Mouse (Mus musculus) C2C12 (cell line): ENCODE data around the gene Sardh. TPM values are rescaled to one million over a fixed set of nuclear protein-coding genes. Genes with fewer than 3 reads are reported as not detected.

Experiments
- H3K27me3 ChIP-seq: one replicate; pipeline ENCODE4 v1.6.1; 2011; ENCODE audit not compliant: control insufficient read depth, insufficient read depth, insufficient read length
- H3K36me3 ChIP-seq: one replicate; pipeline ENCODE4 v1.6.1; 2011; ENCODE audit not compliant: control insufficient read depth, insufficient read depth
- H3K4me3 ChIP-seq: one replicate; pipeline ENCODE4 v1.5.1; 2011; ENCODE audit warnings: mild to moderate bottlenecking, control low read depth; ENCODE audit not compliant: poor library complexity, insufficient read depth, severe bottlenecking
- H3K79me2 ChIP-seq: one replicate; pipeline ENCODE4 v1.6.1; 2011; ENCODE audit not compliant: control insufficient read depth, insufficient read depth
- H3K79me3 ChIP-seq: one replicate; pipeline ENCODE4 v1.6.1; 2011; ENCODE audit warnings: low read depth, control low read depth
- H3ac ChIP-seq: one replicate; pipeline ENCODE3; 2011; ENCODE audit warnings: low read depth; ENCODE audit not compliant: control insufficient read depth, insufficient read length
- CEBPB ChIP-seq: IDR thresholded peaks from one replicate; pipeline ENCODE4 v1.6.1; 2011; ENCODE audit warnings: low read depth, mild to moderate bottlenecking, control low read depth, moderate library complexity
- CTCF ChIP-seq: IDR thresholded peaks from one replicate; pipeline ENCODE4 v1.5.1; 2011; ENCODE audit not compliant: control insufficient read depth, insufficient read depth, insufficient read length
- FOSL1 ChIP-seq: IDR thresholded peaks from one replicate; pipeline ENCODE4 v1.8.0; 2011; ENCODE audit warnings: mild to moderate bottlenecking, low read length; ENCODE audit not compliant: poor library complexity, insufficient read depth, severe bottlenecking
- MAX ChIP-seq: IDR thresholded peaks from one replicate; pipeline ENCODE4 v1.6.1; 2011; ENCODE audit warnings: mild to moderate bottlenecking, control low read depth
- MYOD1 ChIP-seq: IDR thresholded peaks from one replicate; pipeline ENCODE4 v1.6.1; 2011; ENCODE audit warnings: low read depth; ENCODE audit not compliant: control insufficient read depth, insufficient read length
- MYOG ChIP-seq: IDR thresholded peaks from one replicate; pipeline ENCODE4 v1.6.1; 2011; ENCODE audit not compliant: control insufficient read depth, insufficient read length; ENCODE audit errors: extremely low read depth
- USF1 ChIP-seq: IDR thresholded peaks from one replicate; pipeline ENCODE4 v1.6.1; 2011; ENCODE audit warnings: low read depth, mild to moderate bottlenecking, control low read depth, moderate library complexity
- polyA plus RNA-seq: library from polyadenylated mRNA; unstranded; fragments of >200 nt; fragmentation: generic; extraction: Trizol; gene quantifications from one replicate; pipeline ENCODE4 v1.2.1, GENCODE M21; 2012; ENCODE audit warnings: missing spikeins

Sardh gene
- polyA plus RNA-seq, 1 experiment, result 8.7 TPM

- no peak for TF ChIP-seq FOSL1
- TF ChIP-seq CTCF, result no peak
- TF ChIP-seq MYOG, result no peak
- TF ChIP-seq USF1, result no peak
- TF ChIP-seq MAX, result no peak
- TF ChIP-seq CEBPB, result no peak
- H3K79me3 ChIP-seq, result no peaks in the 10 kb centered on the region
- H3K27me3 ChIP-seq, result peaks cover 29% of the 10 kb centered on the region
- H3K36me3 ChIP-seq, result no peaks in the 10 kb centered on the region
- no peak overlapping the region for H3K4me3 ChIP-seq
- H3ac ChIP-seq, result no peak overlapping the region
- no peaks in the 10 kb centered on the region for H3K79me2 ChIP-seq
These were observed 101.3 kb downstream of the Sardh start for GRCm38 (mm10) chr2:27146840-27147239.

GRCm38 (mm10) chr2:27144957-27145356 is 103.2 kb downstream of the Sardh start:
- H3K79me2 ChIP-seq, result no peaks in the 10 kb centered on the region
- no peaks in the 10 kb centered on the region for H3K79me3 ChIP-seq
- H3K36me3 ChIP-seq, result no peaks in the 10 kb centered on the region
- TF ChIP-seq CTCF (no peak), MYOD1 (no peak), CEBPB (no peak), MYOG (no peak), FOSL1 (no peak), MAX (no peak), USF1 (no peak)
- no peak overlapping the region for H3ac ChIP-seq
- H3K4me3 ChIP-seq, result no peak overlapping the region
- H3K27me3 ChIP-seq, result peaks cover 38% of the 10 kb centered on the region

- Histone ChIP-seq H3K4me3 (no peak within 1 kb of the TSS), H3K27me3 (peaks cover 51% of the 10 kb centered on the region), H3K79me2 (no peaks in the 10 kb centered on the region), H3K36me3 (no peaks in the 10 kb centered on the region), H3K79me3 (no peaks in the 10 kb centered on the region), H3ac (no peak within 1 kb of the TSS)
- no peak for TF ChIP-seq FOSL1
- no peak for TF ChIP-seq MYOD1
- TF ChIP-seq USF1, result no peak
- no peak for TF ChIP-seq CEBPB
- no peak for TF ChIP-seq MYOG
- TF ChIP-seq MAX, result no peak
- no peak for TF ChIP-seq CTCF
These were observed 106.0 kb downstream of the Sardh start, which contains the start of gene Fam163b for GRCm38 (mm10) chr2:27141950-27142693. TSS of gene Fam163b (minus strand) at chr2:27142491.

Other genes with a start within 250 kb of the Sardh start
- gene Cacfd1, start 238.4 kb downstream of the Sardh start, polyA plus RNA-seq, result 18.4 TPM
- 0.55 TPM for gene Slc2a6, start 220.3 kb downstream of the Sardh start, polyA plus RNA-seq
- gene Mymk, start 176.2 kb downstream of the Sardh start, polyA plus RNA-seq, result 3.8 TPM
- gene Adamtsl2, start 169.0 kb downstream of the Sardh start, polyA plus RNA-seq, result 0.04 TPM
- not detected for gene Fam163b, start 105.8 kb downstream of the Sardh start, polyA plus RNA-seq
- 0.06 TPM for gene Dbh, start 83.1 kb downstream of the Sardh start, polyA plus RNA-seq
- gene Vav2, start 178.7 kb upstream of the Sardh start, polyA plus RNA-seq, result 13.0 TPM
- 5.5 TPM for gene Brd3os, start 194.0 kb upstream of the Sardh start, polyA plus RNA-seq